Mouse (Mus musculus) heart, adult 9 months (tissue): ENCODE data around the gene Gapdh.

Experiments
- DNase-seq, 2 experiments: peaks; one replicate each; pipeline ENCODE4 v3.0.0; 2022; ENCODE audit warnings: low spot score in 2 of 2

Gene Gapdh

DNA sequence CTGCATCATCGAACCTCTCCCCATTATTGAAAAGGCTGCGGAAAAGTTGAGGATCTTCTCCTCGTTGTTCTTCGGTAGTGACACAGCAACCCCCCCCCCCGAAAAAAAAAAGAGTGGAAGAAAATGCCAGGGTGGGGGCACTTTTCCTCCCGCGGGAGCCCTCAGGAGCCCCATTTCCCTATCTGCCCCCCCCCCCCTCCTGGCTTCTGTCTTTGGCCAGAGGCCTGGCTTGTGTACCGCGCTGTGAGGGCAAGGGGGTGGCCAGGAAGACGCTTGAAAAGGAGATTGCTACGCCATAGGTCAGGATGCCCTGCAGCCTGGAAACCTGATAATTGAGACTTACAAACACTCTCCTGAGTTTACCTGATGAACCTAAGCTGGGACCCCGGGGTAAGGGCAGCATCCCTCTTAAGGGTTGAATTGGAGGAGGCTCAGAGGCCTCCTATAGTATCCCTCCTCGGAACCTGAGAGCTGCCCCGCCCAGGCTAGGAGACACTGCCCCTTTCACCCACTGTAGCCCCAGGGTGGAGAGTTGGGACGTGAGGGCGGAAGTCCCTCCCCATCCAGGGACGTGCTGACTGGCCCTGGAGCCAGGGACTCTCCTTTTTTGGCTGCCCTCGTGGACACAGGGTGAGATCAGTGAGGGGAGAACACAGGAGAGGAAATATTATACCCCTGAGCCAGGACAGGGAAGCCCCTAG is at the start of gene Gapdh:
Gene Gapdh (minus strand): TSS at position 417 of the 701 bp plus-strand sequence.
- peak; percentile 94 to 96 for DNase-seq

DNA sequence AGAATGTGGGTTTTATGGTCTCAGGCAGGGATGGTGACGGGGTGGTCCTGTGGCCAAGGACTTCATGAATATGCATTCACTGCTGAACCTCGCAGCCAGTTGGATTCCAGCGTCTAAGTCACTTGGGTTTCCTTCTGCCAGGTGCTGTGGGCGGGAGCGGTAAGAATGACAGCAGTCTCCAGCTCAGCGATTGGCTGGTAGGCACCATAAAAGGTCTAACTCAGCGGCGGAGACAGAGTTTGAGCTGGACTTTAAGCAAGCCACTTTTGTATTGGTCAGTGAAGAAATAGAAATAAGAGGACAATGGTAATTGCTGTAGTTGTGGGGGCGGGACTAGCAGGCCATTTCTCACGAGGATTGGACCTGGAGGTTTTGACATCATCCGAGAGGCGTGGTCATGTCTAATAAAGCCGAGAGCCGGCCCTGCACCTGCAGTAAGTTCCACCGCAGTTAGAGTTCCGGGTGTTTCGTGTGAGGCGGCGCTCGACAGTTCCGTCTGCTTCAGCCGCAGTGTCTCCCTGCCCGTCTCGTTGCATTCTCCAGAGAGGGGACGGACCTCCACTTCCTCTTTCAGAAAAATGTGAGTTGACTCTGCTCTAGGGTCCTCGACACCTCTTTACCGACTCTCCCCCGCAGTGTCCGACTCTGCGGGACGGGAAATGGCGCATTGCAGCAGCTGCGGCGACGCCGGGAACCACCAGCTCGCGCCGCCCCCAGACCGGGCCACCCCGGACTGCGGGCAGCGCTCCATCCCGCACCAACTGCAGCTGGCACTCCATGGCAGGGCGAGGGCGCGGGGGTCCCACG is 49.1 kb upstream of the Gapdh start, which contains the start of gene Vamp1:
Gene Vamp1 (plus strand): TSS at position 404 of the 807 bp plus-strand sequence.
- peak; percentile 97 to 98 for DNase-seq

DNA sequence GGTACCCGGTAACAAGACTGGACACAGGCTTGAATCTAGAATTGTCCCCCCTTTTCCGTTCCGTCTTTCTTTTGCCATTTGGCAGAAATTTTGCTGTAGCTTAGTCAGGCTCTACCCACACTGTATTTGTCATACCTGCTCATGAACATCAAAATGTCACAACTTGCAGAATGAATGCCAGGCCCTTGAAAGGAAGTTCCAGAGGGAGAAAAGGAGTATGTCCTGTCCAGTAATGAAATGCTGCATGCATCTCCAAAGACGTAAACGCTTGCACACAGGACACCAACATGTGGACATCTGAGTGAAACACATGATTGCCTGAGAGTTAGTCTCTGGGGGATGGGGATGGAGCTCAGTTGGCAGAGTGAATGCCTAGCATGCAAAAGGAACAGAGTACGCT is 47.4 kb upstream of the Gapdh start:
- DNase-seq: no peak

DNA sequence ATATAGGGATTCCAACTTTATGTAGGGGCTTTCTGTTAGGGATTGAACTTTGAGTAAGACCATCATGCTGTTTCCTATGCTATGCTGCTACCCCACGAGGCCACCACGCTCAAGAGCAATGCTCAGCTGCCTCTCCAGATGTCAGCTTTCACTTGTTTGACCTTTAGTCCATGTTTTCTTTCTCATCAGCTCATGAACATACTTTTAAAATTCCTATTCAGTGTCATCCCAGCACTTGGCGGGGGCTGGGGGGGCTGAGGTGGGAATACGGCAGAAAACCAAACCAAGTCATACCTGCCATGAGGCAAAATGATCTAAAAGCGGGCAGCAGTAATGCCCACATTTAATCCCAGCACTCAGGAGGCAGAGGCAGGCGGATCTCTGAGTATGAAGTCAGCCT is 46.9 kb upstream of the Gapdh start:
- DNase-seq: no peak

DNA sequence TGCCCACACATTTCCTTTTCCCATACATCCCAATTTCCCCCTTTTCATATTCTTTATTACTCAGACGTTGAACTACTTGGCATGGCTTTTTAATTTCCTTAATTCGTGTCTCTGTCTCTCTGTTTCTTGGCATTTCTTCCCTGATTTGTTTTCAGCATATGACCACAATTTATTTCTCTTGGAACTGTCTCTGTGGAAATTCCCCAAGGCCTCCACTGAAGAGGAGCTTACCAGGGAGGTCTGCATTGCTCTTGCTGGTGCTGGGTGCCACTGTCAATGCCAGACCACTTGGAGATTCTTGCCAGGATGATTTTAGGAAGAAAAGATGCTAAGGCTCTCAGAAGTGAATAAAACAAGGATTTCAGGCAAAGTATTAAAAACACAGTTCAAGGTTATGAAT is 46.4 kb upstream of the Gapdh start:
- no peak for DNase-seq

DNA sequence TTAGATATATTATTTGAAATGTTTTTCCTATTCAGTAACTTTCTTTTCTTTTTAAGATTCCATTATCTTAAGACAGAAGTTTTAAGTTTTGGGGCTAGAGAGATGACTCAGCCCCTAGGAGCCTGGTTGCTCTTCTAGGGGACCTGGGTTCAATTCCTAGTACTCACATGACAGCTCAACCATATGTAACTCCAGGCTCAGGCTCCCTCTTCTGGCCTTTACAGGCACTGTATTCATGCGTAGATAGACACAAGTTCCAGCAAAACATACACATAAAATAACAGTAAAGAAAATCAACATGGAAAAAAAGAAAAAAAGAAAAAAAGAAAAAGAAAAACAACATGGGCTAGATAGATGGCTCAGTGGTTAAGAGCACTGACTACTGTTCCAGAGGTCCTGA is 44.2 kb upstream of the Gapdh start:
- no peak for DNase-seq

DNA sequence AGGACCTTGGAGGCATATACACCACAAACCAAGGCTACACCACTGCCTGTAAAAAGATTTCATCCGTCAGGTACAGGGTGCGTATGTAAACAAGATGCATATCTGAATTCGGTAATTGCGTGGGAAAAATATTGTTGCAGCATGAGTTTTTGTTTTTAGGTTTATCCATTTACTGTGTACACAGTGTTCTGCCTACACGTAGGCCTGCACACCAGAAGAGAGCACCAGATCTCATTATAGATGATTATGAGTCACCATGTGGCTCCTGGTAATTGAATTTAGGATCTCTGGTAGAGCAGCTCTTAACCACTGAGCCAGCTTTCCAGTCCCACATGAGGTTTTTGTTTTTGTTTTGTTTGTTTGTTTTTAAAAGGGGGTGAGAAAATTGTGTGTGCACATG is 30.9 kb upstream of the Gapdh start:
- DNase-seq: no peak

DNA sequence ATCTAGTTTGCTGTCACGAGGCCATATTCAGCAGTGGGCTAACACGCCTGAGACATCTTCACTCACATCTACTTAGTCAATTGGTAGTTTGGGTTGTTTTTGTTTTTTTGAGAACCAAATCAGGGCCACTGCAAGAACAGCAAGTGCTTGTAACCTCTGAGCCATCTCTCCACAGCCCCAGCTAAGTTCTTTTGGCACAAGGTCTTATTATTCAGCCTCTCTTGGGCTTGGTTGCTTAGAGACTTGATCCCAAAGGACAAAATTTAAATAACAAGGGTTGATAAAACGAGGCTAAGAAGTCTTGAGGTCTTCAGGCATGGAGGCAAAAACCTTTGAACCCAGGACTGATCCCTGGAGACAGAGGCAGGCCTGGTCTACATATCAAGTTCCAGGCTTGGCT is 30.0 kb upstream of the Gapdh start:
- DNase-seq: peak in 1 of 2 experiments; percentile 45

DNA sequence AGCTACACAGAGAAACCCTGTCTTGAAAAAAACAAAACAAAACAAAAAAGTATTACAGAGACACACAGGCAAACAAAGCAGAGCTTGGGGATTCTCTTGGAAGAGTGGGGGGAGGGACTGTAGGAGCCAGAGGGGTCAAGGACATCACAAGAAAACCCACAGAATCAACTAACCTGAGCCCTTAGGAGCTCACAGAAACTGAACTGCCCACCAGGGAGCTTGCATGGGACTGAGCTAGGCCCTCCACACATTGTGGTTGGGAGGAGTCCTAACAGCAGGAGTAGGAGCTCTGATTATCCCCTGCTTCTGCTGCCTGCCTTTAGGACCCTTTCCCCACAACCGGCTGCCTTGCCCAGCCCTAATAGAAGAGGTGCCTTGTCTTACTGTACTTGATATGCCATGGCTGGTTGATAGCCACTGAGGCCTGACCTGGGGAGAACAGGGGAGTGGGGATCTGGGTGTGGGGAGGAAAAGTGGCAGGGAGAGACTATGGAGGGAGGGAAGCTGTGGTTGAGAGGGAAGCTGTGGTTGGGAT is 29.3 kb upstream of the Gapdh start:
- no peak for DNase-seq

DNA sequence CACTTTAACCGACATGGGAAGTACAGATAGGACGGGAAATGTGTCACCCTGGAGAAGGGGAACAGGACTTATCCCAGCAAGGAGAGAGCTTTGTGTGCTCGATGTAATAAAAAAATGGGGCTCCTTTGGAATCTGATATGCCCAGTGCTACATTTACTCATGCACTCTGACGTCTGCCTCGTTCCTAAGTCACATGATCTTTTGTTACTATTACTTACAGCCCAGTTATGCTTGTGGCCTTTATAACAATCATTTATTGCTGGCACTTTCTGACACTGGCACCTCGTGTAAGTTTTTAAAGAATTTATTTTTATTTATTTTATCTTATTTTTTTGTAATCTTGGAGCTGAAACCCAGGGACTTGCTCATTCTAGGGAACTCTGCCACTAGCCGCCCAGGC is 27.1 kb upstream of the Gapdh start:
- no peak for DNase-seq

DNA sequence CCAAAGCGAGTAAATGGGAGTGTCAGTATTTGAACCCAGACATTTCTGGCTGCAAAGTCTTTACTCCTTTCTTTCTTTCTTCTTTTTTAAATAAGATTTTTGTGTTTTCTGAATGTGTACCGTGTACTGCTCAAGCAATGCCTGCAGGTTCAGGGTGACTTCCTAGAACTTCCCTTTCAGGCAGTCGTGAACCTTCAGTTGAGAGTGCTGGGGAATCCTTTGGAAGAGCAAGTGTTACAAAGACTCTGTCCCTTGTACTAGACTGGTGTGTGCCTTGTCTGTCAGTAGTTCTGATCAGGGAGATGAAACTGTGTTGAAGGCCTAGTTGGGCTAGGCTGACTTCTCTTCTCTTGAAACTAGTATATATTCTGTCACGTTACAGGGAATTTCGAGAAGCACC is 26.6 kb upstream of the Gapdh start:
- DNase-seq: no peak

DNA sequence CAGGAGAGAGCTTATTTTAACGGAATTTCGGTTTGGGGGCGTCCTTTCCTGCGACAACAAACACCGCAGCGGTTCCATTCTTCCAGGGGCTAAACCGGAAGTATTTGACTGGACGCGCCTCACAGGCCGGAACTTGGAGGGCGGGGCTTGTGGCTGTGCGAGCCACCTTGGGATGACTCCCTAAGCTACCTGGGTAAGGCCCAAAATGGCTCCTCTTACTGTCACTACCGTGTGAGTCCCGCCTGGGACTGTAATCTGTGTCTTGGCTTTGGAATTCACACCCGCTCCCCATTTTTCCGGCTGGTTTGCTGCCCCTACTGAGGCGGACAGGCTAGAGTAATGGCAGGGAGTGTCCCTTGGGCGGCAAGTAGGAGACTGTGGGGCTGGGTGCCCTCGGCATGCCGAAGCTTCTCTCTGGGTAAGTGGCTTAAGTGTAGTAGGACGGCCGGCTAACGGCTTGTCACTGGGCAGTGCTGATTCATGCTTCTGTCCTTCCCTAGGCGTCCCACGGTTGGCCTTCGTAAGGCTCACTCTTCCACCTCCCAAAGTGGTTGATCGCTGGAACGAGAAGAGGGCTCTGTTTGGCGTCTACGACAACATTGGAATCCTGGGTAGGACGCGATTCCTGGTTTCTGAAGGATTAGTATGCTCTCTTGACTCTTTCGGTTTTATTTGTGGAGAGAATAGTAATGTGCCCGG is 25.9 kb upstream of the Gapdh start:
- DNase-seq: peak; percentile 87 to 90

DNA sequence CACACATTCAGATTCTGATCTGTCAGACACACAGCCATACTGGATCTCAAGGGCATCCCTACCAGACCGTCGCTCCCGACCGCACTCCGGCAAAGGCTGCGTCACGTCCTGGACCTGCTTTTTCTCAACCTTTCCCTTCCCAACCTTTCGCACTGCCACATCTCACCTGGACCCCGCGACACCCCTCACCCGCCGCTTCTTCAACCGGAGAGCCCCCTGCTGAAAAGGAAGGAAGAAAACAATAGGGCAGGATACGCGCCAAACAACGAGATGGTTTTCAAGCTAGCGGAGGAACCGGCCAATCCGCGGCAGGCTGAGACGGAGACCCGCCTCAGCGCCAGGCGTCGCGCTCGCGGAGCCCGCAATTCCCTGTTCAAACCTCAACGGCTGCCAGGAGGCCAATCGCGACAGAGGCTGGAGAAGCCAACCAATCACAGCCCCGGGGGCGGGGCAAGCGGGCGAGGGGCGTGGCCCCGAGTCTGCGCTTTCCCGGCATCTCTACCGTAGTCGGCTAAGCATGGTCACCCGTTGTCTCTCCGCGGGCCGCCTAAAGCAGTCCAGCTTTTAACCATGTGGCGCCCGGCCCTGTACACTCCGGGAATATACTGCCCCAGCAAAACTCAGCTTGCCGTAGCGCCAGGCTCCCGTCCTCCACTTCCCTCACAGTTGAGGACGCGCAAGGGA is 25.2 kb upstream of the Gapdh start, which contains the start of the genes Ncapd2 and Mrpl51:
Gene Ncapd2 (minus strand): TSS at position 370 of the 684 bp plus-strand sequence.
Gene Mrpl51 (plus strand): TSS at position 470 of the 684 bp plus-strand sequence.
- DNase-seq: peak; percentile 96

DNA sequence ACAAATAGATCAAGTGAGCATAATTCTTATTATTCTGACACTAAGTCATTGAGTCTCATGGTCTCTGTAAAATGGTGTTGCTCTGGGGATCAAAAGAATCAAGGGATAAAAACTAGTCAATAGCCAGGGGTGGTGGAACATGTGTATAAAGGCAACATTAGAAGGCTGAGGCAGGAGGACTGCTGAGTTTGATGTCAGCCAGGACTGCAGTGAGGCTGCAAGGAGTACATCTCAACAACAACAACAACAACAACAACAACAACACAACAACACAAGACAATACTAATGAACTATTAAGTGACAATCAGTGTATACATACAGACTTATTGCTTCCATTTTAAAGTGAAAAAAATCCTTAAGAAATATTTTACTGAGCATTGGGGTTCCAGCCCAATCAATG is 24.5 kb upstream of the Gapdh start:
- DNase-seq: no peak

DNA sequence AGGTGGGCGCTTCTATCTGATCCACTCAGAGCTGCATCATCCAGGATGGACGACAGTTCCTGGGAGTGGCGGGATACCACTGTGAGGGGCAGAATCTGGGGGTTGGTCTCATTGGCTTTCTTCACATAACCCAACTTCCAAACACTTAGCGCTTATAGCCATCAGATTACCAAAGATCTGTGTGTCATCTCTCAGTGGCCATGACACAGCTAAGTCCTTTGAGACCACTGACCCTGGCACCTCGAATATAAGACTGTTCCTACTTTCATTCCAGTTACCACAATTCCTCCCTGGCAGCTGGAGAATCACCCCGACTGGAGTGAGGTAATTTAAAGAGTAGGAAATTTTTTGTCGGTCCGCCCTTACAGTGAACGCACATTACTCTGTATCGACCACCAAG is 19.9 kb upstream of the Gapdh start:
- DNase-seq: no peak

DNA sequence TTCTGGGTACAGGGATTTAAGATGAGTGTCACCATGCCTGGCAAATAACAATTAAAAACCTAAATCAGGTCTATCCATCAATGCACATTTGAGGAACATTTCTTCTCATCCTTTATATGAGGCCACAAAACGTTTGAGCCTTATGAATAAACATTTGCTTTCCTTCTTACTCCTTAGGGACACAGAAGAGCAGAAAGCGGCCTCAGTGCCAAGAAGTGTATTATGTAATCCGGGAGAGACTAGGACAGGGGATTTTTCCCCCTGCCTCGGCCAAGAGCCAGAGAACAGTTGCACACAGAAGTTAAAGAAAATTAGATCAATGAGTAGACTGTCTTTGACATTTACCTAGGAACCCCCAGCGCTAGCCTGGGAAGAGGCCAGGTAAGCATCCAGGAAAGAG is 15.9 kb upstream of the Gapdh start:
- peak; percentile 37 to 38 for DNase-seq

DNA sequence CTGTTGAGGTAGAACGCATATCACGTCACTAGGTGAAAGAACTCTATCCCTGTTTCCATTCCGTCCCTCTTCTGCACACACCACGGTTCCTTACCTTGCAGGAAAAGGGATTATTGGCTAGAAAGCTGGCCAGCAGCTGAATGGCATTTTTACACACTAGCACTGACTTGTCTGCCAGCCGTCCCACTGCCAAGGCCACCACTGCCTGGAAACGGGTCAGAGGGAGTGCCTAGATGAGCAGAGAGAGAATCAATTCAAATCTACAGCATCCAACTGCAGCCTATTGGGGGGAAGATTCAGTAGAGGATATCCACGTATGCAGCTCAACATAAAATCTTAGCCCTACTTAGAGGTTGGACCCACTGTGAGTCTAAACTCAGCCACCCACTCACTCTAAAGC is 13.3 kb upstream of the Gapdh start:
- DNase-seq: no peak

DNA sequence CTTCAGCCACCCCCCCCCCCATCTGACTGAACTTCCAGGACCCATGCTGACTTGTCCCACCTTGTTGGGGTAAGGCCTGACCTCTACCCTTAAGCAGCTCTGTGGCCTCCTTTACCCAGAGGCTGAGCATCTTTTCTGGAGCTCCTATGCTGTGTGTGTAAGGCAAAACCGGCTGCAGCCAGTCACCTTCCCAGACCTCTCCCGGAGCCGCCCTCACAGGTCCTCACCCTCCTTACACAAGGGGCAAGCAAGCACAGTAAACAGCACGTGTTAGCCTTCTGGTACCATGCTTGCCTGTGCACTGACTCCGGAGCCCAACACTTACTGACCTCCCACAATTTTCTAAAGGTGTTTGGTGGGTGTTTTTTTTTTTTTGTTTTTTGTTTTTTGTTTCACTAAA is 9.2 kb upstream of the Gapdh start:
- DNase-seq: no peak

DNA sequence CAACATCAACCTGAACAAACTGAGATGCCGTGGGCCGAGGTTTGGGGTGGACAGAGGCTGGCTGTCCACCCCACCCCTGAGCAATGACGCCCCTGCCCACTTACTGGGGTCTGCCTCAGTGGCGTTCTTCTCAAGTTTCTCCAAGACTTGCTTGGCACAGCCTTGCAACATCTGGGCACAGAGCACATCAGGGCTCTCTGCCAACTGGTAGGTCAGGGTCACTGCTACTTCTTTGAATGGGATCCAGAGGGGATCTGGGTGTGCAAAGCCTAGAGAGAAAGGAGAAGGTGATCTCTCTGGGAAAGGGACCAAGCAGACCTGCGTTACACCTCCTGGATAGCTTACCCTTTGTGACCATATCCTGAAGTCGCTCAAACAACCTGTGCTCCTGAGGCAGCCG is 7.0 kb upstream of the Gapdh start:
- no peak for DNase-seq

DNA sequence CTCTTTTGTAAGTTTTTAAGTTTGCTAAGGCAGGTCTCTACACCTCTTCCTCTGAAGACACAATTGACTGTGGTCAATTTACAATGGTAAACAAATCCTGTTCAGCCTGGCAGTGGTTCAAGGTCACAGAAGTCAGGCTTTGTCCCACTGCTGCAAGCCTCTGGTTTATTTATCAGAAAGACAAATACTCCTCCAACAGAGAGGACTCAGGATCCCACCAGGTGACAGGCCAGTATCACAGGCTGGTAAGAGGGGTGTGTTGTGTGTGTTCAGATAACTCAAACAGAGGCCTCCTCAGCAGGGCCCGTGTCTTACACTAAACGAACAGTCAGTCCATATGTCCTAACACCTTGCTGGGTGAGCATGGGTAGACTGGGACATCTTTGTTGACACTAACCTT is 6.2 kb upstream of the Gapdh start:
- no peak for DNase-seq

DNA sequence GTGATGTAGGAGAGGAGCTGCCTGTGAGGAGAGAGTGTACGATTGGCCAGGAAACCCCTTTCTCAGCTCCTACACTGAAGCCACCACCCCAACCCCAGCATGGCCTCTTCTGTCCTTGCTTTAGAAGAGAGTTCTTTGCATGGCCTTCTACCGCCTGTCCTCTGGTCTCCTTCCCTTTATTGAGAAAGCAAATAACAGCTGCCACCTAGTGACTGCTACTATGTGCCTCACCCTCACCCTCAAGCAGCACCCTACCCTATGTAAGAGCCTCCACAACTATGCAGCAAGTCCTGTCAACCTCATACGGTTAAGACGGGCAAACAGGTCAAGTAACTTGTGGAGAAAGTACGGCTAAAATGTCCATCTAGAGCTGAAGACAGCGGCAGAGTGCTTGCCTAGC is 3.9 kb upstream of the Gapdh start:
- no peak for DNase-seq

DNA sequence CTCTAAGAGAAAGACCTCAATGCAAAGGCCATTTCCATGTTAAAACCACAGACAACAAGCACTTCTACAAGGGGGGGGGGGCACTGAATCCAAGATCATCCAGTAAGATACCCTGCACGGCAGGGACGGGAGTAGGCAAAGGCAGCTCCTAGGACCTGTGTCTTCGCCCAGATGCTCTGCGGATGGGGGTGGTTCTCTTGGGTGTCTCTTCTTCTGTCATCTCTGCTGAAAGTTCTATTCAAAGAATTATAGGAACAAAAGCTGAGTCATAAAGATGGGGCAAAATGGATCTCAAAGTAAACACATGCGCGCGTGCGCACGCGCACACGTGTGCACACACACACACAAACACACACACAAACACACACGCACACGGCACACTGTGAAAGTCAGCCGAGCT is 1.8 kb upstream of the Gapdh start:
- no peak for DNase-seq
